Mouse (Mus musculus): ENCODE measurements at regions not wholly inside any gene's neighbourhood (a gene's known extent, or its start where the extent isn't known, plus 50 kb on each side); places are given as distances from the start of the nearest gene placed in this dataset.
A peak's percentile ranks its signal among the peaks of the same experiment; 100 is the strongest.

GRCm38 (mm10) chr9:73273681-73274080, 160.5 kb downstream of the Rsl24d1 start:
- TF ChIP-seq NANOG (IDR thresholded peaks at IDR 0.05; ENCODE audit: borderline replicate concordance, low read length): no peak
- TF ChIP-seq POU5F1 (IDR thresholded peaks at IDR 0.05; ENCODE audit: borderline replicate concordance, low read length): no peak
- TF ChIP-seq CTCF (conservative IDR thresholded peaks at IDR 0.05; ENCODE audit: low read length): no peak
- Histone ChIP-seq H3K4me1 (replicated peaks; ENCODE audit: low read depth, low read length) (no peaks in the 10 kb centered on the region), H3K36me3 (ENCODE audit: insufficient read depth, low read length) (no peaks in the 10 kb centered on the region), H3K9me3 (ENCODE audit: low read length) (peaks cover 5% of the 10 kb centered on the region; the same call in 1 of the 2 replicates), H3K4me3 (replicated peaks; ENCODE audit: low read length) (no peak overlapping the region), H3K27me3 (ENCODE audit: insufficient read depth, low read length) (no peaks in the 10 kb centered on the region)

GRCm38 (mm10) chr9:73275671-73276070, 162.4 kb downstream of the Rsl24d1 start:
- TF ChIP-seq POU5F1 (IDR thresholded peaks at IDR 0.05; ENCODE audit: borderline replicate concordance, low read length) (no peak), CTCF (conservative IDR thresholded peaks at IDR 0.05; ENCODE audit: low read length) (no peak), NANOG (IDR thresholded peaks at IDR 0.05; ENCODE audit: borderline replicate concordance, low read length) (no peak)
- Histone ChIP-seq H3K36me3 (ENCODE audit: insufficient read depth, low read length) (no peaks in the 10 kb centered on the region), H3K4me3 (replicated peaks; ENCODE audit: low read length) (no peak overlapping the region), H3K9me3 (ENCODE audit: low read length) (peaks cover 5% of the 10 kb centered on the region; the same call in 1 of the 2 replicates), H3K27me3 (ENCODE audit: insufficient read depth, low read length) (no peaks in the 10 kb centered on the region), H3K4me1 (replicated peaks; ENCODE audit: low read depth, low read length) (no peaks in the 10 kb centered on the region)

GRCm38 (mm10) chr9:73295287-73295686, 182.1 kb downstream of the Rsl24d1 start:
- Histone ChIP-seq H3K4me1 (replicated peaks; ENCODE audit: low read depth, low read length) (no peaks in the 10 kb centered on the region), H3K36me3 (ENCODE audit: insufficient read depth, low read length) (no peaks in the 10 kb centered on the region), H3K4me3 (replicated peaks; ENCODE audit: low read length) (no peak overlapping the region), H3K27me3 (ENCODE audit: insufficient read depth, low read length) (no peaks in the 10 kb centered on the region), H3K9me3 (ENCODE audit: low read length) (0 out of 2 replicates have a peak, but pooled peaks cover 3% of the 10 kb centered on the region)
- no peak for TF ChIP-seq CTCF (conservative IDR thresholded peaks at IDR 0.05; ENCODE audit: low read length)
- TF ChIP-seq NANOG (IDR thresholded peaks at IDR 0.05; ENCODE audit: borderline replicate concordance, low read length): no peak
- TF ChIP-seq POU5F1 (IDR thresholded peaks at IDR 0.05; ENCODE audit: borderline replicate concordance, low read length): no peak

- no peaks in the 10 kb centered on the region for H3K4me1 ChIP-seq (replicated peaks; ENCODE audit: low read depth, low read length)
- H3K27me3 ChIP-seq (ENCODE audit: insufficient read depth, low read length): no peaks in the 10 kb centered on the region
- peak; percentile 28 for TF ChIP-seq CTCF (conservative IDR thresholded peaks at IDR 0.05; ENCODE audit: low read length)
- no peak for TF ChIP-seq POU5F1 (IDR thresholded peaks at IDR 0.05; ENCODE audit: borderline replicate concordance, low read length)
- H3K36me3 ChIP-seq (ENCODE audit: insufficient read depth, low read length): no peaks in the 10 kb centered on the region
- H3K9me3 ChIP-seq (ENCODE audit: low read length): 0 out of 2 replicates have a peak, but pooled peaks cover 11% of the 10 kb centered on the region
- no peak overlapping the region for H3K4me3 ChIP-seq (replicated peaks; ENCODE audit: low read length)
Measured at GRCm38 (mm10) chr9:73302156-73302918, 189.1 kb downstream of the Rsl24d1 start.

- H3K9me3 ChIP-seq (ENCODE audit: low read length): no peaks in the 10 kb centered on the region; the same call in 1 of the 2 replicates
- 0 out of 2 replicates have a peak, but pooled peaks cover 3% of the 10 kb centered on the region for H3K27me3 ChIP-seq (ENCODE audit: insufficient read depth, low read length)
- H3K36me3 ChIP-seq (ENCODE audit: insufficient read depth, low read length): no peaks in the 10 kb centered on the region
- no peaks in the 10 kb centered on the region for H3K4me1 ChIP-seq (replicated peaks; ENCODE audit: low read depth, low read length)
- H3K4me3 ChIP-seq (replicated peaks; ENCODE audit: low read length): no peak overlapping the region
- TF ChIP-seq POU5F1 (IDR thresholded peaks at IDR 0.05; ENCODE audit: borderline replicate concordance, low read length) (no peak), CTCF (conservative IDR thresholded peaks at IDR 0.05; ENCODE audit: low read length) (no peak), NANOG (IDR thresholded peaks at IDR 0.05; ENCODE audit: borderline replicate concordance, low read length) (no peak)
Measured at GRCm38 (mm10) chr9:73317048-73317447, 203.8 kb downstream of the Rsl24d1 start.

GRCm38 (mm10) chr9:73319704-73320307, 206.6 kb downstream of the Rsl24d1 start:
- no peaks in the 10 kb centered on the region for H3K4me1 ChIP-seq (replicated peaks; ENCODE audit: low read depth, low read length)
- H3K27me3 ChIP-seq (ENCODE audit: insufficient read depth, low read length): 0 out of 2 replicates have a peak, but pooled peaks cover 3% of the 10 kb centered on the region
- no peaks in the 10 kb centered on the region for H3K36me3 ChIP-seq (ENCODE audit: insufficient read depth, low read length)
- H3K9me3 ChIP-seq (ENCODE audit: low read length): no peaks in the 10 kb centered on the region
- H3K4me3 ChIP-seq (replicated peaks; ENCODE audit: low read length): no peak overlapping the region
- TF ChIP-seq NANOG (IDR thresholded peaks at IDR 0.05; ENCODE audit: borderline replicate concordance, low read length) (no peak), CTCF (conservative IDR thresholded peaks at IDR 0.05; ENCODE audit: low read length) (no peak), POU5F1 (IDR thresholded peaks at IDR 0.05; ENCODE audit: borderline replicate concordance, low read length) (no peak)

GRCm38 (mm10) chr9:73331066-73331465, 217.8 kb downstream of the Rsl24d1 start:
- Histone ChIP-seq H3K9me3 (ENCODE audit: low read length) (no peaks in the 10 kb centered on the region), H3K4me3 (replicated peaks; ENCODE audit: low read length) (no peak overlapping the region), H3K4me1 (replicated peaks; ENCODE audit: low read depth, low read length) (0 out of 2 replicates have a peak, but pooled peaks cover 12% of the 10 kb centered on the region), H3K27me3 (ENCODE audit: insufficient read depth, low read length) (no peaks in the 10 kb centered on the region), H3K36me3 (ENCODE audit: insufficient read depth, low read length) (no peaks in the 10 kb centered on the region)
- TF ChIP-seq POU5F1 (IDR thresholded peaks at IDR 0.05; ENCODE audit: borderline replicate concordance, low read length) (no peak), NANOG (IDR thresholded peaks at IDR 0.05; ENCODE audit: borderline replicate concordance, low read length) (no peak), CTCF (conservative IDR thresholded peaks at IDR 0.05; ENCODE audit: low read length) (no peak)

- H3K9me3 ChIP-seq (ENCODE audit: low read length): peaks cover 30% of the 10 kb centered on the region
- no peaks in the 10 kb centered on the region; the same call in 1 of the 2 replicates for H3K36me3 ChIP-seq (ENCODE audit: insufficient read depth, low read length)
- 0 out of 2 replicates have a peak, but pooled peaks cover 6% of the 10 kb centered on the region for H3K4me1 ChIP-seq (replicated peaks; ENCODE audit: low read depth, low read length)
- TF ChIP-seq NANOG (IDR thresholded peaks at IDR 0.05; ENCODE audit: borderline replicate concordance, low read length): no peak
- TF ChIP-seq CTCF (conservative IDR thresholded peaks at IDR 0.05; ENCODE audit: low read length): no peak
- TF ChIP-seq POU5F1 (IDR thresholded peaks at IDR 0.05; ENCODE audit: borderline replicate concordance, low read length): no peak
- H3K4me3 ChIP-seq (replicated peaks; ENCODE audit: low read length): no peak overlapping the region
- H3K27me3 ChIP-seq (ENCODE audit: insufficient read depth, low read length): no peaks in the 10 kb centered on the region
Measured at GRCm38 (mm10) chr9:73336039-73336438, 222.8 kb downstream of the Rsl24d1 start.
